Mouse (Mus musculus): ENCODE measurements around the gene Thap12.

DNA sequence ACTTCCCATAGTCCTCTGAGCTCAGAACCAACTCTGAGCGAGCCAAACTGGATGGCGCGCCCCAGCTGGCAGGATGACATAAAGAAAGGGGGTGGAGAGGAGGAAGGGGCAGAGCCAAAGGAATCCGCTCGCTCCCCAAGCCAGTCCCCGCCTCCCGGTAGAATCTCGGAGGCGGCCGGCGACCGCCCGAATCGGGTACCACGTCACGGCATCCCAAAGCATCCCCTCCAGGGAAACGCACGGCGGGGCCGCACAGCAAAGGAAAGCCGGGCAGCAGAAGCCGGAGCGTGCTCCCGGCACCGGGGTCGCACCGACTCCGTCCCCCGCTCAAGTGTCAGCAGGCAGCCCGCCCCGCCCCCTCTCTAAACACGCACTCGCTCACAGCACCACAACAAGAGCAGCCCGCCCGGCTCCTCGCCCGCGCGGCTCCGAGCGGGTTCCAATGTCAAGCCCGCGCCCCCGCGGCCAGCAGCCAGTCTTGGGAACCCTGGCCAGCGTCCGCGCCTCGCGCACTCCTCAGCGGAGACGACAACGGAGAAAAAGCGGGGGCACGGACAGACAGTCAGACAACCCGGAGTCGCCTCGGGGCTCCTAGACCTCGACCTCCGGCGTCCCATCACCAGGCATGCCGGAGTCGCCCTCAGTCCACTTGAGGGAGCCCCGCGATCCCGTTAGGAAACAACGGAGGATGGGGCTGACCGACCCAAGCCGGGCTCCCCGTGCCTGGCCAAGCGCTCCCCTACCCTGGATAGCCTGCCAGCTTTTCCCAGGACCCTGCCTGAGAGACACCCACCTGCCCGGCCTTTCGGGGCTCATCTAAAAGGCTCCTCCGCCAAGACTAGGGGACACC is 47.0 kb upstream of the Thap12 start:
- no peak for TF ChIP-seq CTCF (IDR thresholded peaks at IDR 0.05; ENCODE audit: low read depth, low read length)
- TF ChIP-seq POLR2AphosphoS5 (IDR thresholded peaks at IDR 0.05; ENCODE audit: insufficient replicate concordance, low read depth, low read length), result no peak
- no peak for TF ChIP-seq GATA1 (IDR thresholded peaks at IDR 0.05; ENCODE audit: borderline replicate concordance, low read length)
- TF ChIP-seq TAL1 (conservative IDR thresholded peaks at IDR 0.05; ENCODE audit: low read depth, low read length), result no peak
- no peak for TF ChIP-seq GATA2 (IDR thresholded peaks at IDR 0.05; ENCODE audit: borderline replicate concordance, low read depth, low read length)
